Mouse (Mus musculus) ovary, postnatal 10 days (tissue): ENCODE measurements around the gene Rora.

Source experiments
- DNase-seq: peaks from one replicate; pipeline ENCODE4 v3.0.0; 2022; ENCODE audit warnings: low spot score

Rora gene

GRCm38 (mm10) chr9:68957793-68958192, 304.2 kb downstream of the Rora start:
- no peak for DNase-seq

- no peak for DNase-seq
Observed at GRCm38 (mm10) chr9:68958919-68959318, 305.3 kb downstream of the Rora start.

GRCm38 (mm10) chr9:68963898-68964297, 310.3 kb downstream of the Rora start:
- no peak for DNase-seq

- no peak for DNase-seq
Observed at GRCm38 (mm10) chr9:68966540-68966939, 313.0 kb downstream of the Rora start.

- DNase-seq: no peak
Observed at GRCm38 (mm10) chr9:68970074-68970473, 316.5 kb downstream of the Rora start.

GRCm38 (mm10) chr9:68972277-68972676, 318.7 kb downstream of the Rora start:
- DNase-seq: no peak

GRCm38 (mm10) chr9:68974517-68974916, 320.9 kb downstream of the Rora start:
- DNase-seq: no peak

- no peak for DNase-seq
Observed at GRCm38 (mm10) chr9:68976136-68976535, 322.6 kb downstream of the Rora start.

- no peak for DNase-seq
Observed at GRCm38 (mm10) chr9:68976851-68977250, 323.3 kb downstream of the Rora start.

- no peak for DNase-seq
Observed at GRCm38 (mm10) chr9:68978656-68979055, 325.1 kb downstream of the Rora start.

GRCm38 (mm10) chr9:68980041-68980440, 326.5 kb downstream of the Rora start:
- no peak for DNase-seq

- DNase-seq: no peak
Observed at GRCm38 (mm10) chr9:68985046-68985445, 331.5 kb downstream of the Rora start.

- DNase-seq: no peak
Observed at GRCm38 (mm10) chr9:68985796-68986195, 332.2 kb downstream of the Rora start.

- no peak for DNase-seq
Observed at GRCm38 (mm10) chr9:68987290-68988042, 333.9 kb downstream of the Rora start.

GRCm38 (mm10) chr9:68988162-68988911, 334.8 kb downstream of the Rora start:
- no peak for DNase-seq

- no peak for DNase-seq
Observed at GRCm38 (mm10) chr9:68989885-68990449, 336.4 kb downstream of the Rora start.

GRCm38 (mm10) chr9:68993881-68994280, 340.3 kb downstream of the Rora start:
- no peak for DNase-seq

GRCm38 (mm10) chr9:68998961-68999360, 345.4 kb downstream of the Rora start:
- no peak for DNase-seq

GRCm38 (mm10) chr9:69004514-69004913, 350.9 kb downstream of the Rora start:
- DNase-seq: no peak

GRCm38 (mm10) chr9:69006666-69007065, 353.1 kb downstream of the Rora start:
- no peak for DNase-seq

- DNase-seq: no peak
Observed at GRCm38 (mm10) chr9:69008706-69009105, 355.1 kb downstream of the Rora start.

- DNase-seq: no peak
Observed at GRCm38 (mm10) chr9:69010886-69011285, 357.3 kb downstream of the Rora start.

GRCm38 (mm10) chr9:69013186-69013715, 359.7 kb downstream of the Rora start:
- no peak for DNase-seq
